11 mouse cellular contexts compared by ENCODE assay signal in genomic region chr17:24199741-24200140, GRCm38 (mm10). TPM values are rescaled to one million over a fixed set of nuclear protein-coding genes. Genes with fewer than 3 reads are reported as not detected.
DNase-seq lines count a peak whose midpoint lies in the region; ATAC-seq and TF ChIP-seq lines count a peak whose summit lies in the region.
"Had no signal": no experiment of that assay in that cellular context is flagged by ENCODE, and none has a peak within 500 bp of the region (broad histone marks: within the 10 kb centered on the region; RNA-seq: fewer than 3 reads in every experiment).

No protein-coding gene starts in this region.

- peaks cover 47% of the 10 kb centered on the region for H3K4me1 ChIP-seq in cerebellum, adult 2 months (ENCODE audit: control insufficient read depth, insufficient read depth, low read length)
- H3K4me1 ChIP-seq in heart, postnatal 0 days (ENCODE audit: control insufficient read depth, insufficient read depth): peaks cover 41% of the 10 kb centered on the region

- peak in 1 of 2 experiments; percentile 39 for DNase-seq in cerebellum, adult 2 months
- peak; percentile 45 for DNase-seq in heart, postnatal 0 days (ENCODE audit: low spot score)
- DNase-seq in heart, postnatal 14 days: no peak
- DNase-seq in 416B (ENCODE audit: low read depth): peak; percentile 42
- DNase-seq in lung, postnatal 25 days (ENCODE audit: low spot score): no peak
- DNase-seq in lung, postnatal 10 days: no peak
- DNase-seq: lung, adult 2 months; thymus, adult 18-20 months had no signal

- no peak overlapping the region for H3K4me3 ChIP-seq in cerebellum, adult 2 months (replicated peaks; ENCODE audit: insufficient read depth, low read depth, low read length)
- no peak overlapping the region for H3K4me3 ChIP-seq in heart, postnatal 0 days (ENCODE audit: low read depth, low read length)

- H3K4me2 ChIP-seq in heart, postnatal 0 days (ENCODE audit: low read depth, low read length): no peak overlapping the region

- no peak for TF ChIP-seq POLR2A in cerebellum, adult 2 months (IDR thresholded peaks at IDR 0.05; ENCODE audit: borderline replicate concordance, insufficient read depth, low read length)

- ATAC-seq in cerebellum, adult (ENCODE audit: insufficient number of reproducible peaks, low FRiP score, low TSS enrichment): no peak
- ATAC-seq in heart, postnatal 0 days (ENCODE audit: insufficient read depth, low read depth): peak; percentile 54
- ATAC-seq in granulocyte monocyte progenitor cell, adult 5-6 weeks (replicated peaks; ENCODE audit: poor library complexity, severe bottlenecking): 0 out of 2 replicates have a peak, but pooled peaks have one; percentile 4

- intact Hi-C loops in heart, postnatal 14 days (cut with DNase I): no loop called here

- no peak for TF ChIP-seq EP300 in heart, postnatal 0 days (IDR thresholded peaks at IDR 0.05; ENCODE audit: low read depth)

- H3K9ac ChIP-seq in heart, postnatal 0 days (replicated peaks; ENCODE audit: low read depth, low read length): no peak overlapping the region

- H3K27ac ChIP-seq in cerebellum, adult 2 months (ENCODE audit: insufficient read depth, low read length): peak overlapping the region; percentile 44; the same call in 1 of the 2 replicates
- H3K27ac ChIP-seq in heart, postnatal 0 days (ENCODE audit: low read depth): no peak overlapping the region

- H3K36me3 ChIP-seq in heart, postnatal 0 days (replicated peaks; ENCODE audit: control insufficient read depth, insufficient read depth, low read length): no peaks in the 10 kb centered on the region

- no peaks in the 10 kb centered on the region for H3K9me3 ChIP-seq in heart, postnatal 0 days (replicated peaks; ENCODE audit: control insufficient read depth, low read length)

- no peak for TF ChIP-seq CTCF in cerebellum, adult 2 months (IDR thresholded peaks at IDR 0.05; ENCODE audit: borderline replicate concordance, insufficient read depth, low read depth, low read length)
- no peak for TF ChIP-seq CTCF in heart, postnatal 0 days (IDR thresholded peaks at IDR 0.05; ENCODE audit: low read depth)

- 54% methylated on average over 4 of the region's 4 CpGs for WGBS in cerebellum, adult 2 months
- WGBS in heart, postnatal 0 days: 34% methylated on average over 4 of the region's 4 CpGs

- H3K27me3 ChIP-seq in cerebellum, adult 2 months (ENCODE audit: control insufficient read depth, insufficient read depth, low read length): no peaks in the 10 kb centered on the region
- no peaks in the 10 kb centered on the region for H3K27me3 ChIP-seq in heart, postnatal 0 days (ENCODE audit: control insufficient read depth, insufficient read depth, low read length)

RNA-seq across cellular contexts. Expression of gene Tbc1d24, which starts 5.6 kb away (rescaled TPM):
- polyA plus RNA-seq in cerebellum, adult 2 months (2012; rRNA removed): 45.6 and 50.3 TPM in 2 replicates
- 9.1 and 19.3 TPM in 2 replicates for total RNA-seq in heart, postnatal 0 days (2014; rRNA removed; ENCODE audit: low replicate concordance)
- polyA plus RNA-seq in heart, postnatal 0 days (2015; fragmentation: Nextera tagmentation; extraction: Ambion mirVana): 2.8 and 2.9 TPM in 2 replicates
- 1 to 10 TPM; 8.7 to 9.3 TPM for total RNA-seq in heart, postnatal 14 days (2021)
- 12.4 and 27.9 TPM in 2 replicates for total RNA-seq in granulocyte monocyte progenitor cell, adult 5-6 weeks (2014; fragmentation: Nextera tagmentation)
- total RNA-seq in granulocyte monocyte progenitor cell, adult 5-6 weeks (2017): 4.8 and 6.4 TPM in 2 replicates

RNA-seq across cellular contexts. Expression of gene Ntn3, which starts 9.6 kb away (rescaled TPM):
- 3.8 and 4.5 TPM in 2 replicates for polyA plus RNA-seq in cerebellum, adult 2 months (2012; rRNA removed)
- 5.1 and 7.3 TPM in 2 replicates for total RNA-seq in heart, postnatal 0 days (2014; rRNA removed; ENCODE audit: low replicate concordance)
- polyA plus RNA-seq in heart, postnatal 0 days (2015; fragmentation: Nextera tagmentation; extraction: Ambion mirVana): 0.59 and 0.74 TPM in 2 replicates
- 1 to 10 TPM in 1 of 2 experiments, under 1 TPM in 1; 0.90 to 1.0 TPM for total RNA-seq in heart, postnatal 14 days (2021)
- total RNA-seq in granulocyte monocyte progenitor cell, adult 5-6 weeks (2014; fragmentation: Nextera tagmentation): 0.11 TPM in 1 of 2 replicates, not detected in the other
- total RNA-seq in granulocyte monocyte progenitor cell, adult 5-6 weeks (2017): 0.04 TPM in 1 of 2 replicates, not detected in the other
- total RNA-seq: neutrophil, adult 5-6 weeks had no signal

RNA-seq across cellular contexts. Expression of gene Tedc2, which starts 20.9 kb away (rescaled TPM):
- polyA plus RNA-seq in cerebellum, adult 2 months (2012; rRNA removed): 27.3 and 28.4 TPM in 2 replicates
- 12.7 and 13.6 TPM in 2 replicates for total RNA-seq in heart, postnatal 0 days (2014; rRNA removed; ENCODE audit: low replicate concordance)
- 3.1 and 4.2 TPM in 2 replicates for polyA plus RNA-seq in heart, postnatal 0 days (2015; fragmentation: Nextera tagmentation; extraction: Ambion mirVana)
- total RNA-seq in heart, postnatal 14 days (2021): 1 to 10 TPM; 3.0 to 3.2 TPM
- total RNA-seq in granulocyte monocyte progenitor cell, adult 5-6 weeks (2014; fragmentation: Nextera tagmentation): 11.3 and 13.8 TPM in 2 replicates
- total RNA-seq in granulocyte monocyte progenitor cell, adult 5-6 weeks (2017): 17.0 and 19.5 TPM in 2 replicates

RNA-seq across cellular contexts. Expression of gene Atp6v0c, which starts 30.2 kb away (rescaled TPM):
- 2,309 TPM in 2 replicates for polyA plus RNA-seq in cerebellum, adult 2 months (2012; rRNA removed)
- total RNA-seq in heart, postnatal 0 days (2014; rRNA removed; ENCODE audit: low replicate concordance): 238 and 355 TPM in 2 replicates
- polyA plus RNA-seq in heart, postnatal 0 days (2015; fragmentation: Nextera tagmentation; extraction: Ambion mirVana): 552 and 570 TPM in 2 replicates
- total RNA-seq in heart, postnatal 14 days (2021): 100 to 1,000 TPM; 241 to 249 TPM
- 422 and 477 TPM in 2 replicates for total RNA-seq in granulocyte monocyte progenitor cell, adult 5-6 weeks (2014; fragmentation: Nextera tagmentation)
- total RNA-seq in granulocyte monocyte progenitor cell, adult 5-6 weeks (2017): 134 and 143 TPM in 2 replicates

RNA-seq across cellular contexts. Expression of gene Amdhd2, which starts 36.2 kb away (rescaled TPM):
- 37.0 and 40.1 TPM in 2 replicates for polyA plus RNA-seq in cerebellum, adult 2 months (2012; rRNA removed)
- total RNA-seq in heart, postnatal 0 days (2014; rRNA removed; ENCODE audit: low replicate concordance): 33.7 and 34.4 TPM in 2 replicates
- polyA plus RNA-seq in heart, postnatal 0 days (2015; fragmentation: Nextera tagmentation; extraction: Ambion mirVana): 24.4 and 28.0 TPM in 2 replicates
- total RNA-seq in heart, postnatal 14 days (2021): 10 to 100 TPM; 12.2 to 12.7 TPM
- total RNA-seq in granulocyte monocyte progenitor cell, adult 5-6 weeks (2014; fragmentation: Nextera tagmentation): 60.4 and 63.2 TPM in 2 replicates
- 54.4 and 66.4 TPM in 2 replicates for total RNA-seq in granulocyte monocyte progenitor cell, adult 5-6 weeks (2017)

Comparison
In these comparisons a context has a peak if more than half of its experiments do, and no peak if none do; other contexts are left out.
1. DNase-seq: peak in heart, postnatal 0 days (single experiment) and 416B (single experiment); none in heart, postnatal 14 days (0 of 2), lung, postnatal 25 days (single experiment) and lung, postnatal 10 days (single experiment).